Mouse (Mus musculus): ENCODE data around the gene Habp4.

- TF ChIP-seq CTCF (conservative IDR thresholded peaks at IDR 0.05; ENCODE audit: low read length): no peak
- TF ChIP-seq POU5F1 (IDR thresholded peaks at IDR 0.05; ENCODE audit: borderline replicate concordance, low read length): no peak
- no peak for TF ChIP-seq NANOG (IDR thresholded peaks at IDR 0.05; ENCODE audit: borderline replicate concordance, low read length)
Measured at GRCm38 (mm10) chr13:64225738-64226137, 64.1 kb downstream of the Habp4 start.

Measured in E14TG2a.4 (cell line).